Mouse (Mus musculus) layer of hippocampus, adult 9-10 months (tissue): Measurements from ENCODE around the gene Kcnh6.

ENCODE experiments used
- DNase-seq: peaks from one replicate; pipeline ENCODE4 v3.0.0; 2022; ENCODE audit warnings: low spot score

Kcnh6 gene

DNA sequence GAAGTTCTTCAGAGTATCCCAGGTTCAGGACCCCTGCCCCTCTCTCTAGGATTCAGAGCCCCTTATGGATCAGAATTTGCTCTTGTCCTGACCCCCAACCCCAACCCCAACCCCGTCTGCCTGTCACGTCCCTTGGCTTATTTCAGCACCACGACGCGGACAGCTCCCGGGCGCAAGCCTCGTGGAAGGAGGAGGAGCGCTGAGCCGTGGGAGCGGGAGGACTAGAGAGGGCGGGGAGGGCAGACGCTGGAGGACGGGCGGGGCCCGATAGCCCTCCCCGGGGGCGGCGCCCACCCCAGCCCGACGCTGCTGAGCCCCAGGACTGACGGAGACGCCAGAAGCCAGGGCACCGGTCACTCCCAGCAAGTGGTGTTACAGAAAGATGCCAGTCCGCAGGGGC, at the start of gene Kcnh6:
Gene Kcnh6 (plus strand): TSS at position 304 of the 400 bp plus-strand sequence.
- DNase-seq, result no peak

DNA sequence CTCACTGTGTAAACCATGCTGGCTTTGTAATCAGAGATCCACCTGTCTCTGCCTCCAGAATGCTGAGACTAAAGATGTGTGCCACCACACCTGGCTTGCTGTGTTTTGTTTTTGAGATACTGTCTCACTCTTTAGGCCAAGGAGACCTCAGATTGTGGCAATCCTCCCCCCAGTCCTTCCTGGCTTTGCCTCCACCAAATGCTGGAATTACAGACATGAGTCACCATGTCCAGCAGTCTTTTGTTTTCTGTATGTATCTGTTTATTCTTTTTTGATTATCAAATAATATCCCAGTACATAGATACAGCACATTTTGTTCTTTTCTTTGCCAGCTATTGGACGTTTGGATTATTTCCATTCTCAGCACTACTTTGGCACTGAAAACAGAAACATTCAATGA, 49.4 kb upstream of the Kcnh6 start:
- no peak for DNase-seq

DNA sequence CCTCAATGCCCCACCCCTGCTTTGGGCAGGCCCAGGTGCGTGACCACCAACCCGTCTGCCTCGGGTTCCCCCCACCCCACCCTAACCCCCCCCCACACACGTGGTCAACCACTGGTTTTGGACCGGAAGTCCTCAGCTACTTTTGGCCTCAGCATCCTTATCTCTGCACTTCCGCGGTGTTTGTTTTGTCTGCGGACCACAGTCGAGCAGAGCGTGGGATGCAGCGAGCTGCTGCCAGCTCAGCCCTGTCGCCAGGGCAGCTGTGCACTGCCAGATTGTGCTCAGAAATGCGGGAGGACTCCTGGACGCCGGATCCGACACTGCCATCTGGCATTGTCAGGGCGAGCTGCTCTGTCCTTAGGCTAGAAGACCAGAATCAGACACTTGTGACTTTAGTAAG, 48.6 kb upstream of the Kcnh6 start:
- no peak for DNase-seq

DNA sequence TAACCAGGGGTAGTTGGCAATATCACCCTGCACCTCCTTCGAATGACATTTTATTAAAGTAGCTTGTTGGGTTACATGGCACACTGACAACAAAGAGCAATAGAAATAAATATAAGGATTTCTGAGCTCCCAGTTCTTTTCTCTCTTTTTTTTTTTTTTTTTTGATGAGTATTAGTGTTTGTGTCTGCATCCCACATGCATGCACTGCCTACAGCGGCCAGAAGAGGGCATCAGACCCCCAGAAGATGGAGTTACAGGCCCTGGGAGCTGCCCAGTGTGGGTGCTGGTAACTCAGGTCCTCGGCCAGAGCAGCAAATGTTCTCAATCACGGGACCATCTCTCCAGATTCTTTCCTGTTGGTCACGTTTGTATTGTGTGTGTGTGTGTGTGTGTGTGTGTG, 43.2 kb upstream of the Kcnh6 start:
- DNase-seq, result no peak

DNA sequence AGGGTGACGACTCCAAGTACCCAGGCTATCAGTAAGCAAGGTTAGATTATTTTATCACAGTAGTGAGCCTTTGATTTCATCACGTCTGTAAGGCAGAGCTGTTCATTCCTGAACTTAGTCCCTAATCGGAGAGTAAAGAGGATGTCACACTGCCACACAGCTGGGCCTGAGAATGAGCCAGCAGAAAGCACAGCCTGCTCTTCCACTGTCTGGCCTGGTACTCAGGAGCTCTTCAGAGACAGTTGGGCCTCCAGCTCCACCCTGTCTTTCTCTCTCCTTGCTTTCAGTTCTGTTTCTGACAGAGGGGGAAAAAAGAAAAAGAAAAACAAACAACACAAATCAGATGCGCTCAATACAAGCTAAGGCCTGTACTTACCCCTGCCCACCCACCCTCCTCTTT, 41.6 kb upstream of the Kcnh6 start:
- DNase-seq, result no peak

DNA sequence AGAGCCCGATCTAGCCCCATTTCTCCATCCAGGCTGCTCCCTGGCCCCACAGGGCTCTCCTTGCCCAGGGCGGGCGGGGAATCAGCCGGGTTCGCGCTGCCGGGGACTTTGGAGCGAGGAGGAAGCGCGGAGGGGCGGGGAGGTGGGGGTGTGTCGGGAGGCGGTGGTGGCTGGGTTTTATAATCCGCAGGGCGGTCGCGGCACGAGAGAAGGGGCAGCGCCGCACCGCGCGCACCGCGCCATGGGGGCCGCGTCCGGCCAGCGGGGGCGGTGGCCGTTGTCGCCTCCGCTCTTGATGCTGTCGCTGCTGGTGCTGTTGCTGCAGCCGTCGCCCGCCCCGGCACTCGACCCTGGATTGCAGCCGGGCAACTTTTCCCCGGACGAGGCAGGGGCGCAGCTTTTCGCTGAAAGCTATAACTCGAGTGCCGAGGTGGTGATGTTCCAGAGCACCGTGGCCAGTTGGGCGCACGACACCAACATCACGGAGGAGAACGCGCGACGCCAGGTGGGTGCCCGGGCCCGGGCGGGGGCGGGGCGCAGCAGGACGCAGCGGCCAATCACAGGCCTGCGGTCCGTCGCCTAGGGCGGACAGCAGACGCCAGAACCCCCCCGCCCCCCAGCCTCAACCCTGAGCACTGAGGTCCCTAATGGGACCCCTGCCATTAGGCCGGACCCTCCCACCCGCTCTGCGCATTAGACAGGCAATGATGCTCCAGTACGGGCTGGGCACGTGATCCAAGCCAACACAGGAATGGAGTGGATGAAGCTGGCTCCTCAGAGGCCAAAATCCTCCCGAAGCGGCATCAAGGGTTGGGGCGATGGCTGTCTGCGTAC, 40.0 kb upstream of the Kcnh6 start, which contains the start of gene Ace:
Gene Ace (plus strand): TSS at position 205 of the 834 bp plus-strand sequence.
- DNase-seq, result no peak

DNA sequence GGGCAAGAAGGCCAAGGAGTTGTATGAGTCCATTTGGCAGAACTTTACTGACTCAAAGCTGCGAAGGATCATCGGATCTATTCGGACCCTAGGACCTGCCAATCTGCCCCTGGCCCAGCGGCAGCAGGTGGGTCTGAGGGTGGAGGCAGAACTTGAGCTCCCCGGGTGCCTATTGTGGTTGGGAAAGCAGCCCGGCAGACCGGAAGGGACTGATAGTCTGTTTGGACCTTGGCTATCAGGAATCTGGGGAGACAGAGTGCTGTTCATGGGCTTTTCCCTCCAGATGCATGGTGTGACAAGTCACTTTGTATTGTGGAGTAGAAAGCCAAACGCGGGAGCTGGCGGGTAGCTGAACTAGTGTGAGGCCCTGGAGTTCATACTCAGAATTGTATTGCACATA, 39.0 kb upstream of the Kcnh6 start:
- DNase-seq, result no peak

DNA sequence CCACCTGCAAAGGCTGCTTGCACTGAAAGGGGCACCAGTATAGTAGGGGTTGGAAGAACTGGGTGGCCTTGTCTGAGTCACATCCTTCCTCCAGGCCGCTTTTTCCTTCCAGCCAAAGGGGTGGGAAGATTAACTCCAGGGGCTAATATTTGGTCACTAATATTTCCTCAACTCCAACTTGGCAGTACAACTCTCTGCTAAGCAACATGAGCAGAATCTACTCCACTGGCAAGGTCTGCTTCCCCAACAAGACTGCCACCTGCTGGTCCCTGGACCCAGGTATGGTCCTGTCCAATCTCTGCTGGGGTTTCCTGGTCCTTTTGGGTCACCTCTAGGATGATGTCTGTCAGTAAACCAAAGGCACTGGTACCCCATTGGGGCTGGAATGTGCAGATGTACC, 38.4 kb upstream of the Kcnh6 start:
- DNase-seq, result no peak

DNA sequence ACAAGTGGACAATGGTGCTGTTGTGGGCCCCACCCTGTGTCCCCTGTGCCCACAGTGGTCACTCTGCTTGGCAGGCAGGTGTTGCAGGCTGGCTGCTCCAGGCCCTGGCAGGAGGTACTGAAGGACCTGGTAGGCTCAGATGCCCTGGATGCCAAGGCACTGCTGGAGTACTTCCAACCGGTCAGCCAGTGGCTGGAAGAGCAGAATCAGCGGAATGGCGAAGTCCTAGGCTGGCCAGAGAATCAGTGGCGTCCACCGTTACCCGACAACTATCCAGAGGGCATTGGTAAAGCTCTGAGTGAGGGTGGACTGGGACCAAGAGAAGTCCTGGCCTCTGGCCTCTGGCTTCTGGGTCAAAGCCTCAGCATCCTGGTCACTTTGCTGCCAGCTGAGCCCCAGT, 33.3 kb upstream of the Kcnh6 start:
- DNase-seq, result no peak

DNA sequence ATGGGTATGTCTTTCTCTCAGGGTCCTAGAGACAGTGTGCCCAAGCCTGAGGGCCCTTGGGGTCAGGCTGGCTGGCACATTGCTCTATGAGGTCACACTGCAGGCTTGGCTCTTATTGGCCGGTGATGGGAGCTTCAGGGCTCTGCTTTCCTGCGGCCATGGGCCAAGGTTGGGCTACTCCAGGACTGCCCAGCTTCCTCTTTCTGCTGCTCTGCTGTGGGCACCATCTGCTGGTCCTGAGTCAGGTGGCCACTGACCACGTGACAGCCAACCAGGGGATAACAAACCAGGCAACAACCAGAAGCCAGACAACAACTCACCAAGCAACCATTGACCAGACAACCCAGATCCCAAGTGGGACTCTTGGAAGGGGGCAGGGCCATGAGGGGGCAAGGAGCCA, 32.9 kb upstream of the Kcnh6 start:
- DNase-seq, result no peak

DNA sequence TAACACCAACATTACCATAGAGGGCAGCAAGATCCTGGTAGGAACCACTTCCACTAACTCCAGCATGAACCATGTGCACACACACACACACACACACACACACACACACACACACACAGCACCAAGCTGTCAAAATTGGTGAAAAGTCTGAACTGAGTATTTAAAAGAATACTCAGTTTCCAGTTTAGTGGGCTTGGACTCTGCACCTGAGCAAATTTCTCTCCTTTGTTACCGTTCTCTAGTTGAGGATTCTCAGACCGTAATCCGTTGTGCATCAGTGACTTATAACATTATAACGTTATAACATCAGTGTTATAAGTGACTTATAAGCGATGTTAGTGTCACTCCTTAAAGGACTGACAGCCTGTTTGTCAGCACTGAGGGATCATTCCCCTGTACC, 32.3 kb upstream of the Kcnh6 start:
- no peak for DNase-seq

DNA sequence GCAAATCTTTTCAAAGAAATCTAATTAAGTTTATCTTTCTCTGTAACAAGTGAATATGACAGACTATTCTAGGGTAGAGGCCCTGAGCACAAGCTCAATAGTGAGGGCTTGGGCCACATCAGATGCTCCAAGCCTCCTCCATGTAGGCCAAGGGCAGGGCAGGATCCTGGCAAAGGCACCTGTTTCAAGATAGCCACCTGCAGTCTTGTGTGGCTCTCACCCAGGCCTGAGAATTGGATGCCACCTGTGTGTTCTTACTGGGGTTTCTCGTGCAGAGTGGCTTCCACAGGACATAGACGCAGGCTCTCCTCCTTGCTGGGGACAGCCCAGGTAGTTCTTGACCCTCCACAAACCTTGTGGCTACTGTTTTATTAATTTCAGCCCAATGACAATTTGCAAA, 29.7 kb upstream of the Kcnh6 start:
- no peak for DNase-seq

DNA sequence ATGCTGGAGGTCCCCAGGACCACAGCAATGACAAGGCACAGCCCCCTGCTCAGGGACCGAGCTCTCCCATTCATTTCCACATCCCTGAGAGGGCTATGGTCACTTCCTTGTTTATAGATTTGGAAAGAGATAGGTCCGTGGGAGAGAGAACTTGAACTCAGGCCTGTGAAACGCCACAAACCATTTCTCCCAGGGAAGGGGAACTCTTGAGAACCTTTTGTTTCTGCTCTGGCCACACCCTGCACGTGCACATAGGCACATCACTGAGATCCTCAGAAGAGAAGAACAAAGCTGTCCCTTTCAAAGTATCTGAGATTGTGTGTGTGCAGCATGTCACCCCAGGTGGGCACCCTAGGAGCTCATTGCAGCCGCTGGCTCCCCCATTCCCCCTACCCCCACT, 29.3 kb upstream of the Kcnh6 start:
- no peak for DNase-seq

DNA sequence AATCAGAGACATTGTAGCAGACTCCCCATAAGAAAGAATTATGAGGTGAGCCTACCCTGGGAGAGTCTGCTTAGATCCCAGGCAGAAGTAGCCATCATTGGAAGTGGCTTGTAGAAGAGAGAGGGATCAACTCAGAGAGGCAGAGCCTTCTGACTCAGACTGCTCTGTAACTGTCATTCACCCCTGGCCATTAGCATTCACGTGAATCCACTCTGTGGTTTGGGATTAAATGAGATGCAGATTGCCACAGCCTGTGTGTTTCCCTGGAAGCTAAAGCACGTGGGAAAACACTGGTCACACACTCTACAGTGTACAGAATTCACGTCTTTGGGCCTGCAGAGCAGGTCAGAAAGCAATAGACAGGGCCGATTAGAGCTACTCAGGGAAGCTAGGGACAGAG, 23.5 kb upstream of the Kcnh6 start:
- no peak for DNase-seq

DNA sequence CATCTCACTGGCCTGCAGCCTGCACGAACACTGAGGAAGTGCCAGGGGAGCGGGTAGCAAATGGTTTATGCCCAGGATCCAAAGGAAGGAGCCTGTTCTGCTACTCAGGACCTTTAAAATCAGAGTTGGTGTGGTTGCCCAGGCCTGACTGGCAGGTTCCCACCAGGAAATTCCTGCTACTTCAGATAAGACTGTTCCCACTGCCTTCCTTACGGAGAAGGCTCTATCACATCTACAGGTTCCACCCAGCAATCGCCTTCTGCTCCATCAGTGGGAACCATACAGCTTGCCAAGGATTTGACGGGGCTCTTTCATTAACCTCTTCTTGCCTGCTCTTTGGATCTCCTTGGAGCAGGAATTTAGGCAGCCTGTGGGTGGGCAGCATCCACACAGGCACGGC, 20.5 kb upstream of the Kcnh6 start:
- no peak for DNase-seq

DNA sequence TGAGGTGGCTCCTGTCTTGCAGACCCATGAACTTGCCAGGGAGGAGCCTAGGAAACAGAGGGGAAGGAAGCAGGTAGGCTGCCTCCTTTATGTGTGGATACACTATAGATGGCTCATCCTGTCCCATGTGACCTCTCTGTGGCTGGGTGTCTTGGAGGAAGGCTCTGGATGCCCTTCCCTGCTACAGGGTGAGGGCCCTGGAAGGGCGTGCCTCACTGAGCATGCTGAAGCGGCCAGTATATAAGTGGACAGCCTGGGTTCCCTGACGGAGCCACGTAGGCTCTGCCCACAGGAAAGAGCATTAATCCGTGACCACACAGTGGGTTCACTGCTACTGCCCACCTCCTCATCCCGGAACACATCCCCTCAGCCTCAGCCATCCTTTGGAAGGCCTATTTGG, 18.5 kb upstream of the Kcnh6 start:
- DNase-seq, result no peak

DNA sequence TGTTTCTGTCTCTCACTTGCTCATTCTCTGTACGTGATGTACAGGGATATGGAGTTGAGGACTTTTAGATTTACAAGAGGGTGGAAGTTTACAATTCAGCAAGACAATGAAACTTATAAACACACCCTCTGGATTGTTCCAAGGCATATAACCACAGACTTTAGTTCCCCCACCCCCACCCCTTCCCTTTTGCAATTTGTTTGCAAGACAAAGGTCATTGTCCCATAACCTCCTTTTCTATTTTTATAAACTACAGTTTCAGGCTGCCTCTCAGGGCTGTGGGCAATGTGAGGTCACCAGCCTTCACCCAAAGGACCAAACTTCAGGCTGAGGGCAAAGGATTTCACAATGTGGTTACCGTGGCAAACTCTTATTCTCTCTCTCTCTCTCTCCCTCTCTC, 17.7 kb upstream of the Kcnh6 start:
- no peak for DNase-seq

DNA sequence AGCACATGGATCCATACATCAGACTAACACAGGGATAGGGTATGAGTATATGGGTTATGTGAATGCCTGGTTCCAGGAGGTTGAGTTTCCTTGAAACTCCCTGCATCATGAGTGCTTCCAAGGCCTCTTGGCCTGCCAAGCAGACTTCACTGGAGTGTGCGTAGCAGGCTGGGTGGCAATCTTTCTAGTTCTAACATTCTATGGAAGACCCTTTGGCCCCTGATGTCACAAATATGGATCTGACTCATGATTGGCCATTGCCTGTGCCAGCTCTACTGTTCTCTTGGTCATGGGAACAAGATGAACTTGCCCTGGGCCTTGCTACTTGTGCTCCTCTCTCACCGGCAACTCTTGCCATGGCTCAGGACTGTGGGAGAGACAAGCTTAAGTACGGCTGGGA, 13.5 kb upstream of the Kcnh6 start, which contains the start of gene Ace3:
Gene Ace3 (plus strand): TSS at position 301 of the 400 bp plus-strand sequence.
- no peak for DNase-seq

DNA sequence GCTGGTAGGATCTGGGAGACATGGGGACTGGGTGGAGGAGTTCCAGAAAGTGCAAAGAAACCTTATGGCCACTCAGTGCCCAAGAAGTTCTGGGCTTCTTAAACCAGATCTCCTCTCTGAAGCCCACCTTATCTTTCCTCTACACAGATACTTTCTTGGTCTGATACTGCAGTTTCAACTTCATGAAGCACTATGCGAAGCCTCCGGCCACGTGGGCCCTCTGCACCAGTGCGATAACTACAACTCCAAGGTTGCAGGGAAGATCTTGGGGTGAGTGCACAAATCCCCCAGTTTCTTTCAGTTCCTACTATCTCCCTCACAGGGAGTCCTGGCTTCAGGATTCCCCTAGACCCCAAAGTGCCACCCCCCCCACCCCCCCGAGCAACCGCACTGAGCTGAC, 7.9 kb upstream of the Kcnh6 start:
- no peak for DNase-seq

DNA sequence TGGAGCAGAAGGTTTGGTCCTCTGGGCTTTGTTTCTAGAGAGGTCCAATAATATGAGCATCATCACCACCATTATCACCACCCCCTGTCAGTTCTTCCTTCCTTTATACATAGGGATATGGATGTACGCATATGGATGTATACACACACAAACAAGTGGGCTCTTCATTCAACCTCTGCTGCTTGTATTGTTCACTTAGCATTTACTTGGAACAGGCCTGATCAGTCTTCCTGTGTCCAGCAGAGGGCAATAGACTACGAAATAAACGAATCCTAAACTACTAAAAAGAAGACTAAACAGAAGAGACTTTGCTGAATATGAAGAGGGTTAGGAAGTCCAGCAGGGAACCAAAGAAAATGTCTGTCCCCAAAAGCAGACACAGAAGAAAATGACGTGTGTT, 6.2 kb upstream of the Kcnh6 start:
- DNase-seq, result peak; percentile 55

DNA sequence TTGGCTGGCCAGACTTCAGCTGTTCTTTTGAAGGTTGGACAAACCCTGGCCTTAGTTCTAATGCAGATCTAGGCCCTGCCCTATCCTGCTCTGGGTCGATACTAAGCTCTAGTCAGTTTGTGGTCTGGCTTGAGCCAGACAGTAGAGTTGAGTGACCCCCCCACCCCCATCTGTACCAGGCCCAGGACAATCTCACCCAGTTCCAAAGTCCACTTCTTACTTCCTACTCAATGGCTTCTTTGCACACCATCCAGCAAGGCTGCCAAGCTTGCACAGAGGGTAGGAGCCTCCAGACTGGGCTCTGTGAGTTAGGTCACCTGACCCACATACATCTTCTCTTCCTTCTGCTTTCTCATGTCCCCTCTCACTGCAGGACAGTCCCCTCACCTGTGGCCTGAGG, 3.3 kb upstream of the Kcnh6 start:
- no peak for DNase-seq

DNA sequence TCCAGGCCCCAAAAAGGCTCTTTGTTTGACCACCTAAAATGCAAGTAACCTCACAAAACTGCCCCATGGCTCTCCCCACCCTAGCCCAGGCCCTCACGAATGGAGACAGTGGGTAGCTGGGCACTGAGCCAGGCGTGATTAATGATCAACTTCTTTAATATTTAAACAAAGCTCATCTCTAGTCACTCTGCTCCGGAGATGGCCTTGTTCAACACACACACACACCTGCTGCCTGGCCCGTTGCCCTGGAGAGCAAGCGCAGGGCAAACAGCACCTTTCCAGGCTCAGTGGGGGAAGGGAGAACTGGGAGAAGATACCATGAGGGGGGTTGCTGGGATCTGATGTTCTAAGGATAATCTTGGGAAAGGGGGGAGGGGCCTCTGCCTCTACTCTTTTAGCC, 2.0 kb upstream of the Kcnh6 start:
- no peak for DNase-seq

DNA sequence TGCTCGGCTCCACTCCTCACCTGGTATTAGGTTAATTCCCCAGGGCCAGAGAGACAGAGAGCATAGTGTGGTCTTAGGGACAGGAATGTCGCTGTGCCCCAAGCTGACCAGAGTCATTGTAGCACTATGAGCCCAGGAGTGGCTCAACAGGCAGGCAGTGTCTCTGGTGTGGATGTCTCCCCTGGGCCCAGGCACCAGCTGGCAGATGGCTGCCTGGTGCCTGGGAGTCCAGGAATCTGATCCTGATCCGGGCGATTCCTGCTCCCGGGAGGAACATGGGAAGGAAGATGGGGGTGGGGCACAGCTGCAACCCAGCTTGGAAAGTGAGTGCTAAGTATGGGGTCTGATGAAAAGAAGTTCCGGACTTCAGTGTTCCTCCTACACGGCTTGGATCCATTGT, 4.8 kb downstream of the Kcnh6 start:
- DNase-seq, result no peak

DNA sequence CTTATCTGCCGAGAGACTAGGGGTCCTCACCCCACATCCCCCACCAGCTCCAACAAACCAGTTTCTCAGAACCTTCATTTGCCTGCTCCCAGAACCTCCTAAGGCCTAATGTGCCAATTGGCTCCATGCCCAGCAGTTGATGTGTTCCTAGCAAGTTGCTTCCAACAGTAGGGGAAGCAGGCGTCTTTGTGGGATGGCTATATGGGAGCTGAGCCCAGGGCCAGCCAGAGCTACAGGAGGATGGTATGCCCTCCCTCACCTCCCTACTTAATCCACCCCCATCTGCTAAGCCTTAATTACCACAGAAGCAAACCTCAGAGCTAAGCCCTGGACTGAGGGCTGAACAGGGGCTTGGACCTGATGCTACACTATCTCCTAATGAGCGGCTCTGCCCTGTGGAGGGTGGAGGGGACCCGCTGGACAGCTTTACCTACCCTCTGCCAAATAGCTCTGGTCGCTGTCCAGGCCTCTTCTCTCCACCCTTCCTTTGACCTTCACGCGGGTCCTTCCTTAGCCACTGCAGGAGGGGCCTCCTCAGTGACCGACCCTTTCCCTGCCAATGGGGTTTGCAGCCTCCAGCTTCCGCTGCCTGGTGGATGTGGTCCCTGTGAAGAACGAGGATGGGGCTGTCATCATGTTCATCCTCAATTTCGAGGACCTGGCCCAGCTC, 5.8 kb downstream of the Kcnh6 start:
- DNase-seq, result no peak
